15 mouse cellular contexts compared by ENCODE assay signal in genomic region chr6:30340231-30340873, GRCm38 (mm10). TPM values are rescaled to one million over a fixed set of nuclear protein-coding genes. Genes with fewer than 3 reads are reported as not detected.
DNase-seq lines count a peak whose midpoint lies in the region; ATAC-seq and TF ChIP-seq lines count a peak whose summit lies in the region.
"Had no signal": no experiment of that assay in that cellular context is flagged by ENCODE, and none has a peak within 500 bp of the region (broad histone marks: within the 10 kb centered on the region; RNA-seq: fewer than 3 reads in every experiment).

No protein-coding gene starts in this region.

- no peak for TF ChIP-seq CTCF in thymus, adult 2 months (IDR thresholded peaks at IDR 0.05; ENCODE audit: borderline replicate concordance, control insufficient read depth, extremely low read depth, insufficient read depth, low read length, poor library complexity)

- H3K27me3 ChIP-seq in heart, embryonic 13.5 days (replicated peaks) = no peaks in the 10 kb centered on the region
- no peaks in the 10 kb centered on the region for H3K27me3 ChIP-seq in thymus, adult 2 months (ENCODE audit: control insufficient read depth, insufficient read depth, low read length)
- H3K27me3 ChIP-seq: CH12.LX; embryonic facial prominence, embryonic 13.5 days; limb, embryonic 15.5 days; midbrain, embryonic 13.5 days had no signal

- intact Hi-C loops in heart, postnatal 10 days (cut with DNase I) = no loop called here
- intact Hi-C loops in left cerebral cortex, postnatal 10 days (cut with DNase I) = no loop called here

- peaks cover 23% of the 10 kb centered on the region for H3K4me1 ChIP-seq in heart, embryonic 13.5 days
- peaks cover 39% of the 10 kb centered on the region for H3K4me1 ChIP-seq in thymus, adult 2 months (replicated peaks; ENCODE audit: control insufficient read depth, insufficient read depth, low read length)
- H3K4me1 ChIP-seq: midbrain, embryonic 13.5 days had no signal

- H3K4me3 ChIP-seq in heart, embryonic 13.5 days = no peak overlapping the region
- H3K4me3 ChIP-seq in thymus, adult 2 months (ENCODE audit: control insufficient read depth, insufficient read depth, low read length) = no peak overlapping the region
- H3K4me3 ChIP-seq: embryonic facial prominence, embryonic 13.5 days; limb, embryonic 15.5 days; midbrain, embryonic 13.5 days had no signal

- no peaks in the 10 kb centered on the region for H3K9me3 ChIP-seq in heart, embryonic 13.5 days
- H3K9me3 ChIP-seq: embryonic facial prominence, embryonic 13.5 days; limb, embryonic 15.5 days; midbrain, embryonic 13.5 days had no signal

- TF ChIP-seq POLR2A in thymus, adult 2 months (IDR thresholded peaks at IDR 0.05; ENCODE audit: control insufficient read depth, extremely low read depth, insufficient read depth, low read length, poor library complexity) = no peak

- H3K9ac ChIP-seq in heart, embryonic 13.5 days = 0 out of 2 replicates have a peak overlapping the region, but pooled peaks have one; percentile 1
- H3K9ac ChIP-seq: embryonic facial prominence, embryonic 13.5 days; limb, embryonic 15.5 days; midbrain, embryonic 13.5 days had no signal

- 43% methylated on average over 4 of the region's 4 CpGs for WGBS in heart, embryonic 13.5 days
- 18% methylated on average over 4 of the region's 4 CpGs for WGBS in thymus, adult 2 months

- H3K27ac ChIP-seq in heart, embryonic 13.5 days (replicated peaks) = peak overlapping the region; percentile 77
- H3K27ac ChIP-seq in thymus, adult 2 months (ENCODE audit: control insufficient read depth, insufficient read depth, low read length) = peak overlapping the region; percentile 93
- H3K27ac ChIP-seq: embryonic facial prominence, embryonic 13.5 days; limb, embryonic 15.5 days; macrophage; midbrain, embryonic 13.5 days had no signal

- DNase-seq in heart, postnatal 10 days = no peak
- peak; percentile 65 for DNase-seq in CD4-positive, CD25-positive, alpha-beta regulatory T cell, adult 2 months (ENCODE audit: low read depth, low spot score)
- peak; percentile 53 for DNase-seq in T-cell, adult 2 months (ENCODE audit: low spot score)
- DNase-seq in thymus, adult 2 months = peak; percentile 53
- no peak for DNase-seq in left cerebral cortex, postnatal 10 days (ENCODE audit: extremely low spot score in 1 of 2, low spot score in 2 of 2)
- DNase-seq: kidney, adult 18-20 months; kidney, postnatal 14 days; lung, adult 2 months had no signal

- no peaks in the 10 kb centered on the region for H3K36me3 ChIP-seq in heart, embryonic 13.5 days
- H3K36me3 ChIP-seq in thymus, adult 2 months (ENCODE audit: control insufficient read depth, insufficient read depth, low read length) = no peaks in the 10 kb centered on the region
- H3K36me3 ChIP-seq: embryonic facial prominence, embryonic 13.5 days; limb, embryonic 15.5 days; midbrain, embryonic 13.5 days had no signal

- H3K4me2 ChIP-seq in heart, embryonic 13.5 days = no peak overlapping the region
- H3K4me2 ChIP-seq: embryonic facial prominence, embryonic 13.5 days; limb, embryonic 15.5 days; midbrain, embryonic 13.5 days had no signal

- ATAC-seq in heart, embryonic 13.5 days (ENCODE audit: extremely low read depth, insufficient number of reproducible peaks, low FRiP score, low TSS enrichment) = peak; percentile 17; the same call in 1 of the 2 replicates
- no peak for ATAC-seq in frontal cortex, adult (ENCODE audit: low TSS enrichment)
- ATAC-seq: midbrain, embryonic 13.5 days had no signal

RNA-seq across cellular contexts. Expression of gene Ube2h, which starts 36.0 kb away (rescaled TPM):
- 46.6 and 49.8 TPM in 2 replicates for polyA plus RNA-seq in heart, embryonic 13.5 days (2015; fragmentation: Nextera tagmentation; extraction: Ambion mirVana)
- total RNA-seq in heart, postnatal 10 days (2021) = 10 to 100 TPM; 84.2 to 86.2 TPM
- 69.9 and 160 TPM in 2 replicates for polyA plus RNA-seq in thymus, adult 2 months (2012; rRNA removed)
- total RNA-seq in left cerebral cortex, postnatal 10 days (2021) = 10 to 100 TPM; 92.0 to 93.9 TPM

RNA-seq across cellular contexts. Expression of gene Zc3hc1, which starts 50.5 kb away (rescaled TPM):
- 44.2 and 46.0 TPM in 2 replicates for polyA plus RNA-seq in heart, embryonic 13.5 days (2015; fragmentation: Nextera tagmentation; extraction: Ambion mirVana)
- total RNA-seq in heart, postnatal 10 days (2021) = 10 to 100 TPM; 17.2 to 21.9 TPM
- polyA plus RNA-seq in thymus, adult 2 months (2012; rRNA removed) = 24.2 and 27.3 TPM in 2 replicates
- total RNA-seq in left cerebral cortex, postnatal 10 days (2021) = 10 to 100 TPM; 29.0 to 29.1 TPM

Comparison
In these comparisons a context has a peak if more than half of its experiments do, and no peak if none do; other contexts are left out.
1. DNase-seq: peak in CD4-positive, CD25-positive, alpha-beta regulatory T cell, adult 2 months (single experiment), T-cell, adult 2 months (single experiment) and thymus, adult 2 months (single experiment); none in heart, postnatal 10 days (0 of 2) and left cerebral cortex, postnatal 10 days (0 of 2).